In the genomic region with DNA sequence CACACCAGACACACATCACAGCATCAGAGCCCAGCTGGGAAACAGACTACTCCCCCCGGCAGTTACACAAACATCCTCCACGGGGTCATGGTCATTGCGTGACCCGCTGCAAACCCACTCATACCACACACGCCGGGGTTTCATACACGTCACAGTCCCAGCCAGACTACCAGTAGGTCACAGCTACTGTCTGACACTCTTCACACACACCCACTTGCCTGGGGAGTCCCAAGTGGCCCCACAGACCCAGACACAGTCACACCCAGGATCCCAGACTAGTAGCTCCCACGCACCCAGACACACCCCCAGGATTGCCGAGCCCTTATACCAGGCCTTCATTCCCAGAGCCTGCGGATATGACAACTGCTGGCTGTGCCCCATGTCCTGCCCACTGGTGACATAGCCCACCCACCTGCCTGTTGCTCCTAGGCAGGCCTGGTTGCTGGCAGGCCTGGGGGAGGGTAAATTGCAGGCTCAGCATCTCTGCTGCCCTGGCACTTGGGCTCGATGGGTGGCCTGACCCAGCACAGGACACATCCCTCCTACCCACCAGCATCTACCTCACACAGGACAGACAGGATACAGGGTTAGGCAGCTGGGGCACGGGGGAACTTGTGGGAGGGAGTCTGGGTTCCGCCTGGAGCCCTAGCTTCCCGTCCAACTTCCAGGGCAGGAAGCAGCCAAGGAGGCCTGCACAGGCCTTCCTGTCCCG, we compare ENCODE assay signal across 8 mouse cellular contexts. TPM values are rescaled to one million over a fixed set of nuclear protein-coding genes. Genes with fewer than 3 reads are reported as not detected.
DNase-seq lines count a peak whose midpoint lies in the region; ATAC-seq lines count a peak whose summit lies in the region.

No protein-coding gene starts in this region.

- no peak overlapping the region for H3K4me3 ChIP-seq in embryonic facial prominence, embryonic 11.5 days (ENCODE audit: low read depth, low read length)
- no peak overlapping the region for H3K4me3 ChIP-seq in hindbrain, embryonic 13.5 days
- H3K4me3 ChIP-seq in liver, embryonic 11.5 days (ENCODE audit: low read depth, low read length), result no peak overlapping the region
- H3K4me3 ChIP-seq in stomach, embryonic 14.5 days (ENCODE audit: low read depth, low read length), result no peak overlapping the region

- peaks cover 24% of the 10 kb centered on the region for H3K4me1 ChIP-seq in embryonic facial prominence, embryonic 11.5 days (ENCODE audit: control insufficient read depth, insufficient read depth, low read length)
- H3K4me1 ChIP-seq in hindbrain, embryonic 13.5 days (replicated peaks), result peaks cover 48% of the 10 kb centered on the region
- H3K4me1 ChIP-seq in liver, embryonic 11.5 days (replicated peaks; ENCODE audit: control insufficient read depth, insufficient read depth, low read length), result peaks cover 68% of the 10 kb centered on the region
- peaks cover 43% of the 10 kb centered on the region; the same call in 1 of the 2 replicates for H3K4me1 ChIP-seq in stomach, embryonic 14.5 days (ENCODE audit: control insufficient read depth, insufficient read depth, low read length)

- peak overlapping the region; percentile 25; the same call in 1 of the 2 replicates for H3K9ac ChIP-seq in embryonic facial prominence, embryonic 11.5 days (replicated peaks; ENCODE audit: low read length)
- H3K9ac ChIP-seq in hindbrain, embryonic 13.5 days, result no peak overlapping the region
- H3K9ac ChIP-seq in liver, embryonic 11.5 days (ENCODE audit: low read depth, low read length), result no peak overlapping the region
- H3K9ac ChIP-seq in stomach, embryonic 14.5 days (replicated peaks; ENCODE audit: low read depth, low read length), result no peak overlapping the region

- no peaks in the 10 kb centered on the region for H3K9me3 ChIP-seq in embryonic facial prominence, embryonic 11.5 days (replicated peaks; ENCODE audit: control insufficient read depth, low read length)
- H3K9me3 ChIP-seq in hindbrain, embryonic 13.5 days, result no peaks in the 10 kb centered on the region
- no peaks in the 10 kb centered on the region for H3K9me3 ChIP-seq in liver, embryonic 11.5 days (ENCODE audit: control insufficient read depth, low read length)
- no peaks in the 10 kb centered on the region for H3K9me3 ChIP-seq in stomach, embryonic 14.5 days (ENCODE audit: control insufficient read depth, low read depth, low read length)

- no peak overlapping the region for H3K4me2 ChIP-seq in embryonic facial prominence, embryonic 11.5 days (ENCODE audit: low read depth, low read length)
- no peak overlapping the region for H3K4me2 ChIP-seq in hindbrain, embryonic 13.5 days
- H3K4me2 ChIP-seq in liver, embryonic 11.5 days, result no peak overlapping the region
- no peak overlapping the region for H3K4me2 ChIP-seq in stomach, embryonic 14.5 days (replicated peaks; ENCODE audit: low read depth, low read length)

- peaks cover 7% of the 10 kb centered on the region; the same call in 1 of the 2 replicates for H3K27me3 ChIP-seq in embryonic facial prominence, embryonic 11.5 days (ENCODE audit: control insufficient read depth, insufficient read depth, low read length)
- H3K27me3 ChIP-seq in hindbrain, embryonic 13.5 days, result peaks cover 25% of the 10 kb centered on the region; the same call in 1 of the 2 replicates
- H3K27me3 ChIP-seq in liver, embryonic 11.5 days (replicated peaks; ENCODE audit: control insufficient read depth, insufficient read depth, low read length), result no peaks in the 10 kb centered on the region
- H3K27me3 ChIP-seq in stomach, embryonic 14.5 days (ENCODE audit: control insufficient read depth, insufficient read depth, low read length), result no peaks in the 10 kb centered on the region

- WGBS in embryonic facial prominence, embryonic 11.5 days, result 45% methylated on average over 15 of the region's 15 CpGs
- WGBS in hindbrain, embryonic 13.5 days, result 65% methylated on average over 15 of the region's 15 CpGs
- 57% methylated on average over 15 of the region's 15 CpGs for WGBS in liver, embryonic 11.5 days
- WGBS in stomach, embryonic 14.5 days, result 31% methylated on average over 15 of the region's 15 CpGs

- peak; percentile 48 for DNase-seq in gastrocnemius, postnatal 14 days
- DNase-seq in gastrocnemius, postnatal 4 days (ENCODE audit: low spot score in 2 of 2), result no peak
- DNase-seq in embryonic facial prominence, embryonic 11.5 days (ENCODE audit: low spot score), result no peak
- no peak for DNase-seq in liver, embryonic 11.5 days (ENCODE audit: low spot score)
- DNase-seq in embryo, embryonic 9.5 days (ENCODE audit: extremely low spot score), result no peak
- DNase-seq in right cerebral cortex, postnatal 36 days (ENCODE audit: low spot score in 2 of 2), result no peak

- intact Hi-C loops in gastrocnemius, postnatal 14 days (cut with DNase I; ENCODE audit: low total_unique reads), result no loop called here

- ATAC-seq in embryonic facial prominence, embryonic 11.5 days (replicated peaks; ENCODE audit: insufficient number of reproducible peaks, low FRiP score, low TSS enrichment, low read depth), result no peak
- no peak for ATAC-seq in hindbrain, embryonic 13.5 days (ENCODE audit: low FRiP score)
- peak; percentile 12 for ATAC-seq in liver, embryonic 11.5 days (replicated peaks; ENCODE audit: low FRiP score)
- ATAC-seq in stomach, embryonic 14.5 days (ENCODE audit: insufficient number of reproducible peaks, insufficient read depth, low FRiP score, low read depth), result peak; percentile 2; the same call in 1 of the 2 replicates

- H3K36me3 ChIP-seq in embryonic facial prominence, embryonic 11.5 days (replicated peaks; ENCODE audit: control insufficient read depth, insufficient read depth, low read depth, low read length), result no peaks in the 10 kb centered on the region; the same call in 1 of the 2 replicates
- peaks cover 10% of the 10 kb centered on the region for H3K36me3 ChIP-seq in hindbrain, embryonic 13.5 days
- H3K36me3 ChIP-seq in liver, embryonic 11.5 days (ENCODE audit: control insufficient read depth, insufficient read depth, low read length), result peaks cover 9% of the 10 kb centered on the region
- peaks cover 2% of the 10 kb centered on the region; the same call in 1 of the 2 replicates for H3K36me3 ChIP-seq in stomach, embryonic 14.5 days (ENCODE audit: control insufficient read depth, insufficient read depth, low read length)

- 0 out of 2 replicates have a peak overlapping the region, but pooled peaks have one; percentile 20 for H3K27ac ChIP-seq in embryonic facial prominence, embryonic 11.5 days (replicated peaks; ENCODE audit: low read depth, low read length)
- H3K27ac ChIP-seq in hindbrain, embryonic 13.5 days, result peak overlapping the region; percentile 30; the same call in 1 of the 2 replicates
- peak overlapping the region; percentile 57; the same call in 1 of the 2 replicates for H3K27ac ChIP-seq in liver, embryonic 11.5 days (ENCODE audit: low read depth, low read length)
- H3K27ac ChIP-seq in stomach, embryonic 14.5 days (ENCODE audit: low read length), result peak overlapping the region; percentile 71; the same call in 1 of the 2 replicates

RNA-seq across cellular contexts. Expression of a gene that starts 11.2 kb away (rescaled TPM):
- total RNA-seq in gastrocnemius, postnatal 14 days (2021), result 10 to 100 TPM; 31.4 to 31.8 TPM
- 10 to 100 TPM; 34.5 to 39.4 TPM for total RNA-seq in gastrocnemius, postnatal 4 days (2021)
- polyA plus RNA-seq in embryonic facial prominence, embryonic 11.5 days (2014; fragmentation: Nextera tagmentation; extraction: Ambion mirVana), result 23.2 and 24.8 TPM in 2 replicates
- polyA plus RNA-seq in hindbrain, embryonic 13.5 days (2015; fragmentation: Nextera tagmentation; extraction: Ambion mirVana), result 33.1 and 33.8 TPM in 2 replicates
- 33.2 and 33.9 TPM in 2 replicates for polyA plus RNA-seq in liver, embryonic 11.5 days (2014; fragmentation: Nextera tagmentation; extraction: Ambion mirVana)
- polyA plus RNA-seq in stomach, embryonic 14.5 days (2014; fragmentation: Nextera tagmentation; extraction: Ambion mirVana), result 29.4 and 30.8 TPM in 2 replicates

RNA-seq across cellular contexts. Expression of a gene that starts 20.9 kb away (rescaled TPM):
- 10 to 100 TPM; 13.8 to 14.4 TPM for total RNA-seq in gastrocnemius, postnatal 14 days (2021)
- total RNA-seq in gastrocnemius, postnatal 4 days (2021), result 10 to 100 TPM; 21.4 to 24.6 TPM
- 1.1 and 1.5 TPM in 2 replicates for polyA plus RNA-seq in embryonic facial prominence, embryonic 11.5 days (2014; fragmentation: Nextera tagmentation; extraction: Ambion mirVana)
- polyA plus RNA-seq in hindbrain, embryonic 13.5 days (2015; fragmentation: Nextera tagmentation; extraction: Ambion mirVana), result 0.85 and 1.2 TPM in 2 replicates
- polyA plus RNA-seq in liver, embryonic 11.5 days (2014; fragmentation: Nextera tagmentation; extraction: Ambion mirVana), result 14.4 and 16.4 TPM in 2 replicates
- polyA plus RNA-seq in stomach, embryonic 14.5 days (2014; fragmentation: Nextera tagmentation; extraction: Ambion mirVana), result 3.6 and 3.7 TPM in 2 replicates

RNA-seq across cellular contexts. Expression of a gene that starts 27.2 kb away (rescaled TPM):
- 10 to 100 TPM in 1 of 2 experiments, 1 to 10 TPM in 1; 9.7 to 11.3 TPM for total RNA-seq in gastrocnemius, postnatal 14 days (2021)
- 10 to 100 TPM; 12.1 to 12.9 TPM for total RNA-seq in gastrocnemius, postnatal 4 days (2021)
- 29.4 and 29.7 TPM in 2 replicates for polyA plus RNA-seq in embryonic facial prominence, embryonic 11.5 days (2014; fragmentation: Nextera tagmentation; extraction: Ambion mirVana)
- 40.0 and 41.5 TPM in 2 replicates for polyA plus RNA-seq in hindbrain, embryonic 13.5 days (2015; fragmentation: Nextera tagmentation; extraction: Ambion mirVana)
- 38.2 and 40.9 TPM in 2 replicates for polyA plus RNA-seq in liver, embryonic 11.5 days (2014; fragmentation: Nextera tagmentation; extraction: Ambion mirVana)
- 29.7 and 31.5 TPM in 2 replicates for polyA plus RNA-seq in stomach, embryonic 14.5 days (2014; fragmentation: Nextera tagmentation; extraction: Ambion mirVana)

RNA-seq across cellular contexts. Expression of a gene that starts 32.8 kb away (rescaled TPM):
- under 1 TPM in 1 of 2 experiments, not detected in 1; 0.35 TPM for total RNA-seq in gastrocnemius, postnatal 14 days (2021)
- not detected for total RNA-seq in gastrocnemius, postnatal 4 days (2021)
- 0.70 and 1.0 TPM in 2 replicates for polyA plus RNA-seq in embryonic facial prominence, embryonic 11.5 days (2014; fragmentation: Nextera tagmentation; extraction: Ambion mirVana)
- 15.6 and 16.3 TPM in 2 replicates for polyA plus RNA-seq in hindbrain, embryonic 13.5 days (2015; fragmentation: Nextera tagmentation; extraction: Ambion mirVana)
- 2.5 and 3.3 TPM in 2 replicates for polyA plus RNA-seq in liver, embryonic 11.5 days (2014; fragmentation: Nextera tagmentation; extraction: Ambion mirVana)
- 4.2 and 5.9 TPM in 2 replicates for polyA plus RNA-seq in stomach, embryonic 14.5 days (2014; fragmentation: Nextera tagmentation; extraction: Ambion mirVana)

RNA-seq across cellular contexts. Expression of a gene that starts 46.8 kb away (rescaled TPM):
- total RNA-seq in gastrocnemius, postnatal 14 days (2021), result 10 to 100 TPM; 67.9 to 69.5 TPM
- 100 to 1,000 TPM; 131 to 132 TPM for total RNA-seq in gastrocnemius, postnatal 4 days (2021)
- polyA plus RNA-seq in embryonic facial prominence, embryonic 11.5 days (2014; fragmentation: Nextera tagmentation; extraction: Ambion mirVana), result 73.3 and 76.8 TPM in 2 replicates
- 49.9 and 50.7 TPM in 2 replicates for polyA plus RNA-seq in hindbrain, embryonic 13.5 days (2015; fragmentation: Nextera tagmentation; extraction: Ambion mirVana)
- polyA plus RNA-seq in liver, embryonic 11.5 days (2014; fragmentation: Nextera tagmentation; extraction: Ambion mirVana), result 67.2 and 68.6 TPM in 2 replicates
- 77.2 and 77.8 TPM in 2 replicates for polyA plus RNA-seq in stomach, embryonic 14.5 days (2014; fragmentation: Nextera tagmentation; extraction: Ambion mirVana)

Comparison
In these comparisons a context has a peak if more than half of its experiments do, and no peak if none do; other contexts are left out.
1. ATAC-seq: peak in liver, embryonic 11.5 days (single experiment) and stomach, embryonic 14.5 days (single experiment); none in embryonic facial prominence, embryonic 11.5 days (single experiment) and hindbrain, embryonic 13.5 days (single experiment).
2. H3K27ac ChIP-seq: peak in every context shown above with its lines; median percentile 71 in stomach, embryonic 14.5 days; 57 in liver, embryonic 11.5 days; 30 in hindbrain, embryonic 13.5 days; 20 in embryonic facial prominence, embryonic 11.5 days.